8 mouse cellular contexts compared by ENCODE assay signal in genomic region chr14:20378313-20379061, GRCm38 (mm10). TPM values are rescaled to one million over a fixed set of nuclear protein-coding genes. Genes with fewer than 3 reads are reported as not detected.
DNase-seq lines count a peak whose midpoint lies in the region; ATAC-seq and TF ChIP-seq lines count a peak whose summit lies in the region.

No protein-coding gene starts in this region.

- H3K9ac ChIP-seq in heart, embryonic 16.5 days (ENCODE audit: low read length): 0 out of 2 replicates have a peak overlapping the region, but pooled peaks have one; percentile 26
- H3K9ac ChIP-seq in limb, embryonic 14.5 days (ENCODE audit: low read depth, low read length, severe bottlenecking): no peak overlapping the region
- no peak overlapping the region for H3K9ac ChIP-seq in midbrain, postnatal 0 days (replicated peaks; ENCODE audit: low read length, poor library complexity, severe bottlenecking)

- H3K4me2 ChIP-seq in heart, embryonic 16.5 days (ENCODE audit: low read depth, low read length): peak overlapping the region; percentile 36
- H3K4me2 ChIP-seq in limb, embryonic 14.5 days (replicated peaks; ENCODE audit: low read depth, low read length, severe bottlenecking): no peak overlapping the region
- no peak overlapping the region for H3K4me2 ChIP-seq in midbrain, postnatal 0 days (ENCODE audit: low read depth, low read length, poor library complexity, severe bottlenecking)

- H3K27ac ChIP-seq in heart, embryonic 16.5 days (ENCODE audit: low read length): peak overlapping the region; percentile 32; the same call in 1 of the 2 replicates
- H3K27ac ChIP-seq in limb, embryonic 14.5 days (replicated peaks; ENCODE audit: low read depth, low read length): no peak overlapping the region
- no peak overlapping the region for H3K27ac ChIP-seq in midbrain, postnatal 0 days (ENCODE audit: low read depth, low read length)

- 28% methylated on average over 13 of the region's 13 CpGs for WGBS in heart, embryonic 16.5 days
- 34% methylated on average over 13 of the region's 13 CpGs for WGBS in limb, embryonic 14.5 days
- 42% methylated on average over 13 of the region's 13 CpGs for WGBS in midbrain, postnatal 0 days

- peaks cover 15% of the 10 kb centered on the region for H3K4me1 ChIP-seq in heart, embryonic 16.5 days (ENCODE audit: control insufficient read depth, insufficient read depth, low read length)
- no peaks in the 10 kb centered on the region for H3K4me1 ChIP-seq in limb, embryonic 14.5 days (ENCODE audit: control insufficient read depth, insufficient read depth, low read length)
- no peaks in the 10 kb centered on the region for H3K4me1 ChIP-seq in midbrain, postnatal 0 days (ENCODE audit: insufficient read depth, low read length)

- H3K36me3 ChIP-seq in heart, embryonic 16.5 days (ENCODE audit: control insufficient read depth, insufficient read depth): peaks cover 29% of the 10 kb centered on the region; the same call in 1 of the 2 replicates
- peaks cover 60% of the 10 kb centered on the region for H3K36me3 ChIP-seq in limb, embryonic 14.5 days (ENCODE audit: control insufficient read depth, insufficient read depth, low read length)
- peaks cover 33% of the 10 kb centered on the region for H3K36me3 ChIP-seq in midbrain, postnatal 0 days (ENCODE audit: insufficient read depth, low read length)

- TF ChIP-seq POLR2A in limb, embryonic 14.5 days (IDR thresholded peaks at IDR 0.05; ENCODE audit: borderline replicate concordance, extremely low read depth, insufficient read depth, insufficient read length): no peak

- no peaks in the 10 kb centered on the region for H3K9me3 ChIP-seq in heart, embryonic 16.5 days (replicated peaks; ENCODE audit: control insufficient read depth, low read length)
- no peaks in the 10 kb centered on the region for H3K9me3 ChIP-seq in limb, embryonic 14.5 days (ENCODE audit: control insufficient read depth, low read length)
- H3K9me3 ChIP-seq in midbrain, postnatal 0 days (ENCODE audit: low read length): no peaks in the 10 kb centered on the region

- peak overlapping the region; percentile 3; the same call in 1 of the 2 replicates for H3K4me3 ChIP-seq in heart, embryonic 16.5 days (ENCODE audit: low read length)
- H3K4me3 ChIP-seq in limb, embryonic 14.5 days (replicated peaks; ENCODE audit: low read length): no peak overlapping the region
- no peak overlapping the region for H3K4me3 ChIP-seq in midbrain, postnatal 0 days (ENCODE audit: low read depth, low read length)

- peak; percentile 78 for ATAC-seq in heart, embryonic 16.5 days (replicated peaks; ENCODE audit: extremely low read depth, insufficient read depth, low FRiP score)
- peak; percentile 47; the same call in 1 of the 2 replicates for ATAC-seq in limb, embryonic 14.5 days (ENCODE audit: low FRiP score, low read depth)
- peak; percentile 47; the same call in 1 of the 2 replicates for ATAC-seq in midbrain, postnatal 0 days (ENCODE audit: low FRiP score)

- peak; percentile 80 for DNase-seq in CD4-positive helper T cell, adult 2 months (ENCODE audit: low read depth, low spot score)
- peak; percentile 83 for DNase-seq in ES-CJ7 (ENCODE audit: low read depth, low spot score)
- peak; percentile 41 to 65 for DNase-seq in cerebellum, postnatal 25 days
- peak; percentile 44 for DNase-seq in limb, embryonic 14.5 days (ENCODE audit: low spot score)
- DNase-seq in midbrain, postnatal 0 days (ENCODE audit: low spot score): peak; percentile 59
- DNase-seq in thymus, postnatal 14 days: peak; percentile 70
- no peak for DNase-seq in right cerebral cortex, postnatal 25 days

- no peaks in the 10 kb centered on the region for H3K27me3 ChIP-seq in heart, embryonic 16.5 days (ENCODE audit: control insufficient read depth, insufficient read depth, low read length)
- H3K27me3 ChIP-seq in limb, embryonic 14.5 days (ENCODE audit: control insufficient read depth, insufficient read depth, low read length): no peaks in the 10 kb centered on the region
- H3K27me3 ChIP-seq in midbrain, postnatal 0 days (ENCODE audit: insufficient read depth, low read length): no peaks in the 10 kb centered on the region

- TF ChIP-seq CTCF in midbrain, postnatal 0 days (IDR thresholded peaks at IDR 0.05): peak; percentile 70

RNA-seq across cellular contexts. Expression of gene Dnajc9, which starts 10.2 kb away (rescaled TPM):
- polyA plus RNA-seq in heart, embryonic 16.5 days (2015; fragmentation: Nextera tagmentation; extraction: Ambion mirVana): 101 and 126 TPM in 2 replicates
- 104 and 132 TPM in 2 replicates for polyA plus RNA-seq in limb, embryonic 14.5 days (2012; rRNA removed)
- polyA plus RNA-seq in limb, embryonic 14.5 days (2014; fragmentation: Nextera tagmentation; extraction: Ambion mirVana): 151 and 152 TPM in 2 replicates
- 47.8 and 51.0 TPM in 2 replicates for total RNA-seq in midbrain, postnatal 0 days (2014; rRNA removed)
- 96.3 and 98.7 TPM in 2 replicates for polyA plus RNA-seq in midbrain, postnatal 0 days (2015; fragmentation: Nextera tagmentation; extraction: Ambion mirVana)

RNA-seq across cellular contexts. Expression of gene Mrps16, which starts 14.9 kb away (rescaled TPM):
- 93.5 and 93.8 TPM in 2 replicates for polyA plus RNA-seq in heart, embryonic 16.5 days (2015; fragmentation: Nextera tagmentation; extraction: Ambion mirVana)
- 62.9 and 63.5 TPM in 2 replicates for polyA plus RNA-seq in limb, embryonic 14.5 days (2012; rRNA removed)
- 99.0 and 99.7 TPM in 2 replicates for polyA plus RNA-seq in limb, embryonic 14.5 days (2014; fragmentation: Nextera tagmentation; extraction: Ambion mirVana)
- total RNA-seq in midbrain, postnatal 0 days (2014; rRNA removed): 28.2 and 36.2 TPM in 2 replicates
- polyA plus RNA-seq in midbrain, postnatal 0 days (2015; fragmentation: Nextera tagmentation; extraction: Ambion mirVana): 66.2 and 71.7 TPM in 2 replicates

RNA-seq across cellular contexts. Expression of gene Fam149b, which starts 30.5 kb away (rescaled TPM):
- 26.3 TPM in 2 replicates for polyA plus RNA-seq in heart, embryonic 16.5 days (2015; fragmentation: Nextera tagmentation; extraction: Ambion mirVana)
- 49.3 and 53.5 TPM in 2 replicates for polyA plus RNA-seq in limb, embryonic 14.5 days (2012; rRNA removed)
- 38.9 and 45.5 TPM in 2 replicates for polyA plus RNA-seq in limb, embryonic 14.5 days (2014; fragmentation: Nextera tagmentation; extraction: Ambion mirVana)
- 61.5 and 70.3 TPM in 2 replicates for total RNA-seq in midbrain, postnatal 0 days (2014; rRNA removed)
- polyA plus RNA-seq in midbrain, postnatal 0 days (2015; fragmentation: Nextera tagmentation; extraction: Ambion mirVana): 24.4 and 25.4 TPM in 2 replicates

RNA-seq across cellular contexts. Expression of gene Ecd, which starts 30.6 kb away (rescaled TPM):
- 34.9 and 35.8 TPM in 2 replicates for polyA plus RNA-seq in heart, embryonic 16.5 days (2015; fragmentation: Nextera tagmentation; extraction: Ambion mirVana)
- 30.6 and 31.0 TPM in 2 replicates for polyA plus RNA-seq in limb, embryonic 14.5 days (2012; rRNA removed)
- polyA plus RNA-seq in limb, embryonic 14.5 days (2014; fragmentation: Nextera tagmentation; extraction: Ambion mirVana): 46.4 and 52.4 TPM in 2 replicates
- total RNA-seq in midbrain, postnatal 0 days (2014; rRNA removed): 39.6 and 42.6 TPM in 2 replicates
- polyA plus RNA-seq in midbrain, postnatal 0 days (2015; fragmentation: Nextera tagmentation; extraction: Ambion mirVana): 36.3 TPM in 2 replicates
